Mouse (Mus musculus): Measurements from ENCODE around the gene Car8. TPM values are rescaled to one million over a fixed set of nuclear protein-coding genes. Genes with fewer than 3 reads are reported as not detected.

Car8 gene
- not detected for polyA plus RNA-seq (2017; shearing (Covaris generic))

GRCm38 (mm10) chr4:8238560-8239305, at the start of gene Car8:
Car8 (minus strand) TSS chr4:8239041.

